Mouse (Mus musculus) testis, adult 2 months (tissue): ENCODE measurements around the gene Mum1.

ENCODE experiments used
- CTCF ChIP-seq: fragments of 200-500 bp; IDR thresholded peaks from 2 replicates; pipeline ENCODE4 v1.5.1; 2012; ENCODE audit warnings: low read depth, mild to moderate bottlenecking, inconsistent platforms, low read length, moderate library complexity; ENCODE audit not compliant: control insufficient read depth, insufficient read depth, insufficient replicate concordance
- POLR2A ChIP-seq: fragments of 200-500 bp; IDR thresholded peaks from 2 replicates; pipeline ENCODE4 v1.6.1; 2012; ENCODE audit warnings: low read depth, mild to moderate bottlenecking, inconsistent platforms, low read length, moderate library complexity; ENCODE audit not compliant: control insufficient read depth

- no peak for TF ChIP-seq POLR2A
- TF ChIP-seq CTCF, result no peak
These were observed 919 bp downstream of the Mum1 start for GRCm38 (mm10) chr10:80227166-80227539.
